Mouse (Mus musculus) erythroblast, embryonic 14.5 days (primary cell): Measurements from ENCODE around the gene Dgcr8.

Experiments
- GATA1 ChIP-seq: IDR thresholded peaks from 2 replicates; pipeline ENCODE4 v1.6.1; 2012; ENCODE audit warnings: low read length, inconsistent platforms, mixed read lengths
- TAL1 ChIP-seq: IDR thresholded peaks from 3 replicates; pipeline ENCODE4 v1.6.1; 2012; ENCODE audit warnings: low read length, inconsistent platforms, mixed read lengths

DNA sequence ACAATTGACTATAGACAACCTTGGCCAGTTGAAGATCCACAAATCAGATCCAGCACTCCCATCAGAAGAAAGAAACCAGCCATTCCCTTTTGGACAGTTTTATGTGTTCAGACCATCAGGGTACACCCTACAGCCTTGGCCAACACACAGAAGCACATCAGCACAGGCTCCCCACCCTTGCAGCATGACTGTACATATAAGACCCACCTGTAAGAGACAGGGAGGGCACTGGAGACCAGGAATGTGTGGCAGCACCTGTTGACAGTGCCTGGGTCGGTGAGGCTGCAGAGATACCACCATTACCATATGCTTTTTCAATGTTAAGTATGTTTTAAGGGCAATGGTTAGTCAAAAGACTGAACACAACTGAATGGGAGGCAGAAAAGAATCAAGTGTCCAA lies 35.2 kb downstream of the Dgcr8 start:
- TF ChIP-seq GATA1: no peak
- no peak for TF ChIP-seq TAL1
